Mouse (Mus musculus) limb, embryonic 11.5 days (tissue): ENCODE measurements around the gene Gnb1l. TPM values are rescaled to one million over a fixed set of nuclear protein-coding genes. Genes with fewer than 3 reads are reported as not detected.

Source experiments
- ATAC-seq: fragments of 200-750 bp; cut with Nextera tagmentation; 2 replicates; pipeline ENCODE4 v1.8.0; 2017; ENCODE audit warnings: low read depth; ENCODE audit not compliant: insufficient number of reproducible peaks, low FRiP score, low TSS enrichment
- DNase-seq: peaks from one replicate; pipeline ENCODE4 v3.0.0-alpha.2; 2015; ENCODE audit warnings: low spot score
- H3K27ac ChIP-seq: fragments of 300-500 bp; sonication (generic); replicated peaks from 2 replicates; pipeline ENCODE4 v1.5.1; 2014; ENCODE audit warnings: low read depth, mild to moderate bottlenecking, low read length
- H3K27me3 ChIP-seq: fragments of 300-500 bp; sonication (generic); 2 replicates; pipeline ENCODE4 v1.6.1; 2014; ENCODE audit warnings: mild to moderate bottlenecking, low read length, mixed read lengths; ENCODE audit not compliant: control insufficient read depth, insufficient read depth
- H3K36me3 ChIP-seq: fragments of 300-500 bp; sonication (generic); 2 replicates; pipeline ENCODE4 v1.6.1; 2014; ENCODE audit warnings: mild to moderate bottlenecking, low read length, moderate library complexity, mixed read lengths; ENCODE audit not compliant: control insufficient read depth, insufficient read depth
- H3K4me1 ChIP-seq: fragments of 300-500 bp; sonication (generic); 2 replicates; pipeline ENCODE4 v1.6.1; 2014; ENCODE audit warnings: low read length, mixed read lengths; ENCODE audit not compliant: control insufficient read depth, insufficient read depth
- H3K4me2 ChIP-seq: fragments of 300-500 bp; sonication (generic); 2 replicates; pipeline ENCODE4 v1.6.1; 2014; ENCODE audit warnings: low read depth, mild to moderate bottlenecking, moderate library complexity; ENCODE audit not compliant: severe bottlenecking
- H3K4me3 ChIP-seq: fragments of 300-500 bp; sonication (generic); 2 replicates; pipeline ENCODE4 v1.5.1; 2014; ENCODE audit warnings: low read depth, low read length
- H3K9ac ChIP-seq: fragments of 300-500 bp; sonication (generic); 2 replicates; pipeline ENCODE4 v1.6.1; 2014; ENCODE audit warnings: mild to moderate bottlenecking, low read length
- H3K9me3 ChIP-seq: fragments of 300-500 bp; sonication (generic); 2 replicates; pipeline ENCODE4 v1.6.1; 2016; ENCODE audit warnings: low read length; ENCODE audit not compliant: control insufficient read depth
- WGBS: fragments of 180-500 bp; shearing (Covaris S2); extraction: QIAGEN DNeasy Blood & Tissue Kit; methylation state at CpG from one replicate; pipeline ENCODE4 v1.1.7; 2014; 5-methylcytosine and 5-hydroxymethylcytosine counted together
- polyA plus RNA-seq: library from polyadenylated mRNA; unstranded; fragments of >200 nt; fragmentation: Nextera tagmentation; extraction: Ambion mirVana; gene quantifications from 2 replicates; pipeline ENCODE4 v1.2.1, GENCODE M21; 2014

Gnb1l gene
- polyA plus RNA-seq, 1 experiment from 2014 or later, result 18.6 TPM

- Histone ChIP-seq H3K9me3 (no peaks in the 10 kb centered on the region), H3K4me2 (no peak overlapping the region), H3K27me3 (no peaks in the 10 kb centered on the region), H3K4me1 (no peaks in the 10 kb centered on the region), H3K36me3 (no peaks in the 10 kb centered on the region), H3K27ac (no peak overlapping the region), H3K9ac (no peak overlapping the region), H3K4me3 (no peak overlapping the region)
- ATAC-seq, result no peak
- WGBS, result 77% methylated on average over 5 of the region's 5 CpGs
- no peak for DNase-seq
Observed at GRCm38 (mm10) chr16:18484794-18485435, 13.6 kb upstream of the Gnb1l start.

GRCm38 (mm10) chr16:18486126-18486525 is 12.4 kb upstream of the Gnb1l start:
- H3K4me1 ChIP-seq, result no peaks in the 10 kb centered on the region
- H3K4me3 ChIP-seq, result no peak overlapping the region
- ATAC-seq (no peak), DNase-seq (no peak)
- H3K36me3 ChIP-seq, result no peaks in the 10 kb centered on the region
- no peak overlapping the region for H3K9ac ChIP-seq
- no peak overlapping the region for H3K4me2 ChIP-seq
- no peaks in the 10 kb centered on the region for H3K27me3 ChIP-seq
- WGBS, result 94% methylated on average over 2 of the region's 2 CpGs
- H3K9me3 ChIP-seq, result no peaks in the 10 kb centered on the region
- no peak overlapping the region for H3K27ac ChIP-seq

- H3K27me3 ChIP-seq, result no peaks in the 10 kb centered on the region
- H3K9ac ChIP-seq, result no peak overlapping the region
- H3K9me3 ChIP-seq, result no peaks in the 10 kb centered on the region
- 99% methylated on average over 3 of the region's 3 CpGs for WGBS
- ATAC-seq (no peak), DNase-seq (no peak)
- H3K4me2 ChIP-seq, result no peak overlapping the region
- no peaks in the 10 kb centered on the region for H3K36me3 ChIP-seq
- no peak overlapping the region for H3K4me3 ChIP-seq
- H3K4me1 ChIP-seq, result no peaks in the 10 kb centered on the region
- no peak overlapping the region for H3K27ac ChIP-seq
Observed at GRCm38 (mm10) chr16:18490281-18490680, 8.2 kb upstream of the Gnb1l start.

- Histone ChIP-seq H3K4me1 (no peaks in the 10 kb centered on the region), H3K4me2 (no peak overlapping the region), H3K27me3 (no peaks in the 10 kb centered on the region), H3K4me3 (no peak overlapping the region), H3K27ac (no peak overlapping the region), H3K9ac (no peak overlapping the region), H3K36me3 (no peaks in the 10 kb centered on the region), H3K9me3 (no peaks in the 10 kb centered on the region)
- no peak for DNase-seq
- no peak for ATAC-seq
- 50% methylated on average over 1 of the region's 1 CpGs for WGBS
Observed at GRCm38 (mm10) chr16:18490894-18491293, 7.6 kb upstream of the Gnb1l start.

- Histone ChIP-seq H3K4me2 (peak overlapping the region; percentile 89), H3K4me3 (peak overlapping the region; percentile 64), H3K9me3 (no peaks in the 10 kb centered on the region), H3K36me3 (peaks cover 13% of the 10 kb centered on the region), H3K4me1 (peaks cover 11% of the 10 kb centered on the region), H3K27me3 (no peaks in the 10 kb centered on the region), H3K27ac (peak overlapping the region; percentile 43), H3K9ac (peak overlapping the region; percentile 78)
- DNase-seq (no peak), ATAC-seq (peak; percentile 19; the same call in 1 of the 2 replicates)
- WGBS, result 4% methylated on average over 6 of the region's 6 CpGs
Observed at GRCm38 (mm10) chr16:18497865-18498515, 523 bp upstream of the Gnb1l start.

GRCm38 (mm10) chr16:18498996-18499395 is 483 bp downstream of the Gnb1l start:
- no peaks in the 10 kb centered on the region for H3K27me3 ChIP-seq
- ATAC-seq (no peak), DNase-seq (no peak)
- peak overlapping the region; percentile 89 for H3K4me2 ChIP-seq
- under 1% methylated on average over 24 of the region's 24 CpGs for WGBS
- no peak overlapping the region for H3K27ac ChIP-seq
- H3K4me1 ChIP-seq, result peaks cover 11% of the 10 kb centered on the region
- peak overlapping the region; percentile 78 for H3K9ac ChIP-seq
- H3K36me3 ChIP-seq, result peaks cover 15% of the 10 kb centered on the region
- peak overlapping the region; percentile 64 for H3K4me3 ChIP-seq
- H3K9me3 ChIP-seq, result no peaks in the 10 kb centered on the region

GRCm38 (mm10) chr16:18501531-18501930 is 3.0 kb downstream of the Gnb1l start:
- no peak overlapping the region for H3K27ac ChIP-seq
- no peak overlapping the region for H3K4me2 ChIP-seq
- no peak overlapping the region for H3K4me3 ChIP-seq
- 95% methylated on average over 6 of the region's 6 CpGs for WGBS
- no peak overlapping the region for H3K9ac ChIP-seq
- H3K36me3 ChIP-seq, result peaks cover 15% of the 10 kb centered on the region
- DNase-seq (no peak), ATAC-seq (no peak)
- H3K27me3 ChIP-seq, result no peaks in the 10 kb centered on the region
- H3K4me1 ChIP-seq, result peaks cover 11% of the 10 kb centered on the region
- H3K9me3 ChIP-seq, result no peaks in the 10 kb centered on the region

- Histone ChIP-seq H3K4me2 (no peak overlapping the region), H3K27me3 (no peaks in the 10 kb centered on the region), H3K4me1 (peaks cover 7% of the 10 kb centered on the region), H3K36me3 (peaks cover 15% of the 10 kb centered on the region), H3K9me3 (0 out of 2 replicates have a peak, but pooled peaks cover 2% of the 10 kb centered on the region), H3K27ac (no peak overlapping the region), H3K9ac (no peak overlapping the region), H3K4me3 (no peak overlapping the region)
- WGBS, result 93% methylated on average over 14 of the region's 14 CpGs
- ATAC-seq (no peak), DNase-seq (no peak)
Observed at GRCm38 (mm10) chr16:18503566-18504342, 5.2 kb downstream of the Gnb1l start.
